Mouse (Mus musculus) hindbrain, embryonic 14.5 days (tissue): Measurements from ENCODE around the gene Rfwd3. TPM values are rescaled to one million over a fixed set of nuclear protein-coding genes. Genes with fewer than 3 reads are reported as not detected.
A peak's percentile ranks its signal among the peaks of the same experiment; 100 is the strongest.
"Not testable (repeated sequence)": the region's sequence is repeated elsewhere in the genome, so short reads cannot be mapped to it uniquely, and the experiment has no call there.

Source experiments
- ATAC-seq: fragments of 200-750 bp; cut with Nextera tagmentation; 2 replicates; pipeline ENCODE4 v1.8.0; 2017; ENCODE audit warnings: moderate number of reproducible peaks, mild to moderate bottlenecking, moderate TSS enrichment, moderate library complexity; ENCODE audit not compliant: low FRiP score
- DNase-seq: peaks from one replicate; pipeline ENCODE4 v3.0.0-alpha.2; 2015; ENCODE audit warnings: low spot score
- H3K27ac ChIP-seq: fragments of 300-500 bp; sonication (generic); 2 replicates; pipeline ENCODE4 v1.5.1; 2014; ENCODE audit warnings: mild to moderate bottlenecking, moderate library complexity
- H3K27me3 ChIP-seq: fragments of 300-500 bp; sonication (generic); 2 replicates; pipeline ENCODE4 v1.6.1; 2014; ENCODE audit warnings: mild to moderate bottlenecking, low read length, mixed read lengths; ENCODE audit not compliant: control insufficient read depth, insufficient read depth
- H3K36me3 ChIP-seq: fragments of 300-500 bp; sonication (generic); replicated peaks from 2 replicates; pipeline ENCODE4 v1.6.1; 2014; ENCODE audit not compliant: control insufficient read depth, insufficient read depth
- H3K4me1 ChIP-seq: fragments of 300-500 bp; sonication (generic); replicated peaks from 2 replicates; pipeline ENCODE4 v1.6.1; 2014; ENCODE audit warnings: antibody characterized with exemption, low read length, mixed read lengths; ENCODE audit not compliant: control insufficient read depth, insufficient read depth
- H3K4me2 ChIP-seq: fragments of 300-500 bp; sonication (generic); replicated peaks from 2 replicates; pipeline ENCODE4 v1.6.1; 2014; ENCODE audit warnings: mild to moderate bottlenecking, moderate library complexity
- H3K4me3 ChIP-seq: fragments of 300-500 bp; sonication (generic); replicated peaks from 2 replicates; pipeline ENCODE4 v1.5.1; 2014; ENCODE audit warnings: mild to moderate bottlenecking, low read length
- H3K9ac ChIP-seq: fragments of 300-500 bp; sonication (generic); 2 replicates; pipeline ENCODE4 v1.6.1; 2014
- H3K9me3 ChIP-seq: fragments of 300-500 bp; sonication (generic); 2 replicates; pipeline ENCODE4 v1.6.1; 2016; ENCODE audit warnings: low read length; ENCODE audit not compliant: control insufficient read depth
- WGBS: fragments of 180-500 bp; shearing (Covaris S2); extraction: QIAGEN DNeasy Blood & Tissue Kit; methylation state at CpG from one replicate; pipeline ENCODE4 v1.1.7; 2014; 5-methylcytosine and 5-hydroxymethylcytosine counted together
- polyA plus RNA-seq: library from polyadenylated mRNA; unstranded; fragments of >200 nt; fragmentation: Nextera tagmentation; extraction: Ambion mirVana; gene quantifications from 2 replicates; pipeline ENCODE4 v1.2.1, GENCODE M21; 2014

Rfwd3 gene
- polyA plus RNA-seq, 1 experiment from 2014 or later: 24.9 TPM

DNA sequence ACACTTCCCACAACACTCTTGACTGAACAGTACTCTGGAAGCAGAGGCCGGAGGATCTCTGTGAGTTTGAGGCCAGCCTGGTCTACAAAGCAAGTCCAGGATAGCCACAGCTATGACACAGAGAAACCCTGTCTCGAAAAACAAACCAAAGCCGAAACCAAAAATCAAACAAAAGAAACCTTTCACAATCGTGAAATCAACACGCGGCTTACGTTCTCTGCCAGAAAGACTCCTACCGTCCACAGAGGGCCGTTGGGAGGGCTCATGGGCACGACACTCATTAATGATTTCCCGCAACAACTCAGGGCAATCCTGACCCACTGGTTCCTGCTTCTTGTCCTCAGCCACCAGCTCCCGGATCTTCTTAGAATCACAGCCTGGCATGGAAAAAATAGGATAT is 14.7 kb upstream of the Rfwd3 start:
- Histone ChIP-seq H3K9me3 (no peaks in the 10 kb centered on the region), H3K36me3 (no peaks in the 10 kb centered on the region), H3K27me3 (no peaks in the 10 kb centered on the region), H3K4me1 (no peaks in the 10 kb centered on the region), H3K9ac (no peak overlapping the region), H3K4me3 (no peak overlapping the region), H3K4me2 (no peak overlapping the region), H3K27ac (no peak overlapping the region)
- DNase-seq (no peak), ATAC-seq (no peak)
- 88% methylated on average over 12 of the region's 12 CpGs for WGBS

DNA sequence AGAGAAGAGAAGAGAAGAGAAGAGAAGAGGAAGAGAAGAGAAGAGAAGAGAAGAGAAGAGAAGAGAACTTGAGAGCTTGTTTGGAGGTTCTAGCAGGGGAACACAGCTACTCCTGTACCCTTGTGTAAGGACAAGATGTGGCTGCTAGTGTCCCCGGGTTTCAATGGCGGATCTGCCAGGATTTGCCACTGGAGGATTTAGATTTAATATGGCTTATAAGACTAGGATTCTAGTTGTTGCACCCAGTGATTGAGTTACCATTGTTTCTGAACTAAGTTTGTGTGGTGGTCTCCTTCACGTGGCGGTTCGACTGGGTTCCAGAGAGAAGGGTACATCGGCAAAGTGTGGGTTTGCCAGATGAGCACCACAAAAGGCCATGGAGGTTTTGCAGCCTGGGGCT is 13.9 kb upstream of the Rfwd3 start:
- not testable (repeated sequence) for DNase-seq, H3K9ac ChIP-seq, ATAC-seq, H3K27ac ChIP-seq, H3K4me3 ChIP-seq, H3K27me3 ChIP-seq, H3K4me2 ChIP-seq, H3K9me3 ChIP-seq, H3K4me1 ChIP-seq, H3K36me3 ChIP-seq
- WGBS: 97% methylated on average over 6 of the region's 6 CpGs

- Histone ChIP-seq H3K4me1 (no peaks in the 10 kb centered on the region), H3K9ac (no peak overlapping the region), H3K27ac (no peak overlapping the region), H3K4me3 (no peak overlapping the region), H3K27me3 (no peaks in the 10 kb centered on the region), H3K4me2 (no peak overlapping the region), H3K9me3 (no peaks in the 10 kb centered on the region), H3K36me3 (no peaks in the 10 kb centered on the region)
- DNase-seq (no peak), ATAC-seq (no peak)
- WGBS: 83% methylated on average over 3 of the region's 3 CpGs
These were observed 12.7 kb upstream of the Rfwd3 start for GRCm38 (mm10) chr8:111312758-111313162.

GRCm38 (mm10) chr8:111310006-111310405 is 10.0 kb upstream of the Rfwd3 start:
- not testable (repeated sequence) for H3K9ac ChIP-seq, H3K36me3 ChIP-seq, H3K27ac ChIP-seq, H3K4me3 ChIP-seq, ATAC-seq, H3K4me2 ChIP-seq, DNase-seq, H3K4me1 ChIP-seq, H3K9me3 ChIP-seq, H3K27me3 ChIP-seq
- 88% methylated on average over 15 of the region's 15 CpGs for WGBS

- Histone ChIP-seq H3K4me3 (no peak overlapping the region), H3K27me3 (no peaks in the 10 kb centered on the region), H3K27ac (no peak overlapping the region), H3K9me3 (no peaks in the 10 kb centered on the region), H3K4me1 (no peaks in the 10 kb centered on the region), H3K9ac (no peak overlapping the region), H3K36me3 (no peaks in the 10 kb centered on the region), H3K4me2 (no peak overlapping the region)
- DNase-seq: no peak
- ATAC-seq: no peak
- 31% methylated on average over 5 of the region's 5 CpGs for WGBS
These were observed 5.2 kb upstream of the Rfwd3 start for GRCm38 (mm10) chr8:111305031-111305730.

DNA sequence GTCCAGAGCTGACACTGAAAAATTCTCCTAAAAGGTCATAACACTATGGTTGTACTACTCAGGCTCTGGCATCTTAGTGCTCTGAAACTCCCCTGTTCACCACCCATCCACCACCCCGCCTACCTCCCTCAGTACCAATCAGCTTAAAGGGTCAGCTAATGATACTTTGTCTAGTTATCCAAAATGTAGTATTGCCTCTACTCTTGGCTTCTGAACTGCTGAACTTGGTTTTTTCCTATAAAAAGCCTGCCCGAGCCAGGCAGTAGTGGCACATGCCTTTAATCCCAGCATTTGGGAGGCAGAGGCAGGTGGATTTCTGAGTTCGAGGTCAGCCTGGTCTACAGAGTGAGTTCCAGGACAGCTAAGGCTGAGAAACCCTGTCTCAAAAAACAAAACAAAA is 4.3 kb upstream of the Rfwd3 start:
- peaks cover under 1% of the 10 kb centered on the region; the same call in 1 of the 2 replicates for H3K4me1 ChIP-seq
- ATAC-seq (no peak), DNase-seq (no peak)
- no peak overlapping the region for H3K9ac ChIP-seq
- H3K4me3 ChIP-seq: no peak overlapping the region
- no peak overlapping the region for H3K27ac ChIP-seq
- H3K9me3 ChIP-seq: no peaks in the 10 kb centered on the region
- no peaks in the 10 kb centered on the region for H3K27me3 ChIP-seq
- WGBS: 90% methylated on average over 3 of the region's 3 CpGs
- no peaks in the 10 kb centered on the region for H3K36me3 ChIP-seq
- no peak overlapping the region for H3K4me2 ChIP-seq

DNA sequence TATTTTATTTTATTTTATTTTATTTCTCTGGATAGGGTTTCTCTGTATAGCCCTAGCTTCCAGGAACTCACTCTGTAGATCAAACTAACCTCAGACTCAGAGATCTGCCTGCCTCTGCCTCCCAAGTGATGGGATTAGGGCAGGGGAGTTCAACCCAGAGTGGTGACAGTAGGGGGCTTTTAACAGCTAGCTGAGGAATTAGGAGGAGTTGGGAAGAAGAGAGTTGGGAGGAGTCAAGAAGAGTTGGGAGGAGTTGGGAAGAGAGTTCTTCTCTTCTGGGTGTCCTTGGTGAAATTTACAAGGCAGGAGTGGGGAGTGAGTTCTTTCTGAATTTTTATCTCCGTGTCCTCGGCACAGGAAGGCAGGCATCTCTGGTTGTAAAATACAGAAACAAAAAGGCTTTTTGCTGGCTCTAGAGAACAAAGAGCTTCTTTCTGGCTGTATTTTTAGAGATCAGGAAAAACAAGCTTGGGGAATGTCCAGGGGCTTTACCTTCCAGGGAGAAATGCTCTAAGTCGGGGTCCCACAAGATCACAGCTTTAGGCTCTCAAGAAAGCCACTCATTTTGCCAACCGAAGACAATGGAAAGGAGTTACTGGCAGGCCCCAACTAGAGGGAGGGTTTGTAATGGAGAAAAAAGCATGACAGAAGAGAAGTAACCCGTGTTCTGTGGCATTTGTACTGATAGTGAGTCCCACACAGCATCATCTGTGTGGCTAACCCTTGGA is 3.2 kb upstream of the Rfwd3 start:
- H3K9ac ChIP-seq, H3K27me3 ChIP-seq, H3K27ac ChIP-seq, DNase-seq, H3K4me1 ChIP-seq, ATAC-seq, H3K4me3 ChIP-seq, H3K9me3 ChIP-seq, H3K4me2 ChIP-seq, H3K36me3 ChIP-seq: not testable (repeated sequence)
- 88% methylated on average over 5 of the region's 5 CpGs for whole genome bisulfite sequencing

DNA sequence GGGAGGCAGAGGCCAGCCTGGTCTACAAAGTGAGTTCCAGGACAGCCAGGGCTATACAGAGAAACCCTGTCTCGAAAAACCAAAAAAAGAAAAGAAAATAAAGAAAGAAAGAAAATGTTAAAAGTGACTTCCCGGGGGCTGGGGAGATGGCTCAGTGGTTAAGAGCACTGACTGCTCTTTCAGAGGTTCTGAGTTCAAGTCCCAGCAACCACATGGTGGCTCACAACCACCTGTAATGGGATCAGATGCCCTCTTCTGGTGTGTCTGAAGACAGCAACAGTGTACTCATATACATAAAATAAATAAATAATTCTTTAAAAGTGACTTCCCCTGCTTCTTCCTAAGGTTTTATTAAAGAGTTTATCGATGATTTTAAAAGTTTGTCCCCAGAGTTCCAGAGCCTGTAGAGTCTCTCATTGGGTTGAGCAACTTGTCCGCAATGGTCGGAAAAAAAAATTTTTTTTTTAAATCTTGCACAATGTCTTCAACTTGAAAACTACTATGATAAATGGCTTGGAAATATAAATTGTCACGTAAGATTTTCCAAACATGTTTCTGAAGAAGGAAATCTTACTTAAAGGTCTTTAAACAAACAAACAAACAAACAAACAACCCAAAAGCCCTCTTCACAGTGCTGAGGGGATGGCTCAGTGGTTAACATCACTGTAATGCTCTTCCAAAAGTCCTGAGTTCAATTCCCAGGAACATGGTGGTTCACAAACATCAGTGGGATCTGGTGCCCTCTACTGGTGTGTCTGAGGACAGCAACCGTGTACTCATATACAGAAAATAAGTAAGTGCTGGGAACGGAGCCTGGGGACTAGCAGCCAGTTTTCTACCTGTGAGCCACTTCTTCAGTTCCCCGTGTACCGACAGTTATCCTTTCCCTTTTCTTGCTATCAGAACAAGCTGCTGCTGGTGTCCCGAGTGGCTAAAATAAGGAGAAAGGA is 850 bp upstream of the Rfwd3 start:
- Histone ChIP-seq H3K9me3 (no peaks in the 10 kb centered on the region), H3K27ac (no peak overlapping the region), H3K4me1 (peaks cover 5% of the 10 kb centered on the region; the same call in 1 of the 2 replicates), H3K36me3 (peaks cover 10% of the 10 kb centered on the region), H3K4me2 (peak overlapping the region; percentile 26; the same call in 1 of the 2 replicates), H3K9ac (no peak overlapping the region), H3K4me3 (peak overlapping the region; percentile 65; the same call in 1 of the 2 replicates), H3K27me3 (no peaks in the 10 kb centered on the region)
- DNase-seq (no peak), ATAC-seq (no peak)
- 66% methylated on average over 11 of the region's 11 CpGs for WGBS

DNA sequence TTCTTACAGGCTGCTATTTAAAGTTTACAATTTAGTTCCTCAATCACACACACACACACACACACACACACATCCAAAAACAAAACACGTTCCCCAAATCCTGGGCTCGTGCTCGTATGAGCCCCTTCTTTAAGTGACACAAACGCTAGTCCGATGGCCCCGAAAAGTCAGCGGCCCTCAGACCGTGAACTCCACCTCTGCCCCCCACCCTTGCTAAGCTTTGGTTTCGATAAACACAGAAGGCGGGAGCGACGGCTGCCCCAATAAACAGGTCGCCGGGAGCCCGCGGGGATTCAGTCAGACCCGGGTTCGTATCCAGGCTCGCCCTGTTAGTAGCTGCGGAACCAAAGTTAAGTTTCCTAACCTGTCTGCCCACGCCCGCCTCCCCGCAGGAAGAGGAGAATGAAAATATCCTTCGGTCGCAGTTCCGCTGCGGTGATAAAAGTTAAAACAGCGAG is 630 bp downstream of the Rfwd3 start:
- Histone ChIP-seq H3K9ac (peak overlapping the region; percentile 75), H3K9me3 (no peaks in the 10 kb centered on the region), H3K4me2 (peak overlapping the region; percentile 77), H3K27me3 (no peaks in the 10 kb centered on the region), H3K4me1 (peaks cover 5% of the 10 kb centered on the region; the same call in 1 of the 2 replicates), H3K27ac (peak overlapping the region; percentile 71), H3K4me3 (peak overlapping the region; percentile 65), H3K36me3 (peaks cover 22% of the 10 kb centered on the region)
- DNase-seq (no peak), ATAC-seq (no peak; the same call in 1 of the 2 replicates)
- WGBS: under 1% methylated on average over 28 of the region's 28 CpGs
